Mouse (Mus musculus): ENCODE data around the gene Hmga1.

DNA sequence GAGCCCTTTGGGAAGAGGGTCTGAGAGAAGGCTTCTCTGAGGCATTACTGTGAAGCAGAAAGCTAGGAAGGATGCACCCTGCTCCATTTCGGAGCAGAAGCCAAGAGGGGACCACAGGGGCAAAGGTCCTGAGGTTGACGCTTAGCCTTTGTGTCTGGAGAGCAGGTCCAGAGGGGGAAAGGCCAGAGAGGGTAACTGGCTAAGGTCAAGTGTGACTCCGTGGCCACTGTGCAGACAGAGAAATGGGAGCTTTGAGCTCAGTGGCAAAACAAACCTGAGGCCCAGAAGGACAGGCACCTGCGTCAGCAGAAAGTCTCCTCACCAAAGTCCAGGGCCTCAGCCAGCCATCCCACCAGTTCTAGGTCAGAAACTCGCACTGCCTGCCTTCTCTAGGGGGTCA is 47.8 kb upstream of the Hmga1 start:
- TF ChIP-seq CTCF (IDR thresholded peaks at IDR 0.05; ENCODE audit: control insufficient read depth, insufficient read depth, insufficient read length) (no peak), MAX (IDR thresholded peaks at IDR 0.05) (no peak), FOSL1 (IDR thresholded peaks at IDR 0.05; ENCODE audit: insufficient read depth, low read length, poor library complexity, severe bottlenecking) (no peak), USF1 (IDR thresholded peaks at IDR 0.05; ENCODE audit: low read depth) (no peak)

Measured in C2C12 (cell line).